Mouse (Mus musculus) T-helper 1 cell (primary cell): ENCODE measurements around the gene Sema4g.

Source experiments
- in situ Hi-C: fragments of 300-600 bp; cut with MboI, MseI; formaldehyde crosslinking; loops from one replicate; pipeline ENCODE4 v1.15.1; 2025; ENCODE audit warnings: high pct_unique_total_duplicates

Gene Sema4g

DNA sequence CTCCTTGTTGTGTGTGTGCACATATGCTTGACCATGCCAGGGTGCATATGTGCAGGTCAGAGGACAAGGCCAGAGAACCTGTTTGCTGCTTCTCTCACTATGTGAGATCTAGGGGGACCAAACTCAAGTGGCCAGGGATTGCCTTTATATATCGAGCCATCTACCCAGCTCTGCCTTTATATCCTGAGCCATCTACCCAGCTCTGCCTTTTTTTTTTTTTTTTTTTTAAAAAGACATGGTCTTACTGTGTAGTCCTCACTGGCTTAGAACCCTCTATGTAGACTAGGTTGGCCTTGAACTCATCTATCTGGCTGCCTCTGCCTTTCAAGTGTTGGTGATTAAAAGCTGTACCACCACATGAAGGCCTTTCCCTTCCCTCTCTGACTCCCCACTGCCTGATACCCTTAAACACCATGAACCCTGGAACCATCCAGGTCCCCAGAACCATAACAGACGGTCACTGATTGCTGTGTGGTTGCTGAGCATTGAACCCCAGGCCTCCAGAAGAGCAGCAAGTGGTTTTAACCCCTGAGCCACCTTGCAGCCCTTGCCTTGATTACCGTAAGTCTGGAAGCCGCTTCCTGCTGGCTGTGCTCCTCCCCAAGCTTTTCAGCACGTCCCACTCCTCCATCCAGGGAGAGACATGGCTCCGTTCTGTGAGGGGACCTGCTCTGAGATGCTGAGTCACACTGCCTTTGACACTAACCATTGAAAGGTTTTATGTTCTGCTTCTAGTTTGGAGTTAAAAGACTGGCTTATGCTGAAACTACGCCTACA, 15.0 kb downstream of the Sema4g start:
- in situ Hi-C loops: no loop called here

DNA sequence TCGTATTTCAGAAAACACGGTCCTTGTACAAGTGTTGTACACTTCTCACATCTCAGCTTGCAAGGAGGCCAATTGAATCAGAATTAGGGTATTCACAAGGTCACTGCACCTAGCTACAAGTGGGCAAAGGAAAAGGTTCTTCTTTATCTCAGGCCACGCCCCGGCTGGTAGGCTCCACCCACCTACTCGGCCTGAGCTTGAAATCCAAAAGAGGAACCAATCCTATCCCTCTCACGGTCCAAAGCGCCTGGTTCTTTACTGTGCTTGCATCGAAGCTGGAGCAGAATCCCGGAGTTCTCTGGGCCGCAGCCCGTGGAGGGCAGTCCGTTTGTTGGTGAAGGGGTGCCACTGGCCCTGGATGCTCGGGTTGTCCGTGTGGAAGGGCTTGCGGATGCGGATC, 16.5 kb downstream of the Sema4g start, which contains the start of gene Twnk:
Gene Twnk (plus strand): TSS at position 220 of the 400 bp plus-strand sequence.
- in situ Hi-C loops: loop anchor here (5.0 kb wide), 1 partner anchor 42 kb away; the partner anchor contains the start of genes Pdzd7 and Sfxn3

DNA sequence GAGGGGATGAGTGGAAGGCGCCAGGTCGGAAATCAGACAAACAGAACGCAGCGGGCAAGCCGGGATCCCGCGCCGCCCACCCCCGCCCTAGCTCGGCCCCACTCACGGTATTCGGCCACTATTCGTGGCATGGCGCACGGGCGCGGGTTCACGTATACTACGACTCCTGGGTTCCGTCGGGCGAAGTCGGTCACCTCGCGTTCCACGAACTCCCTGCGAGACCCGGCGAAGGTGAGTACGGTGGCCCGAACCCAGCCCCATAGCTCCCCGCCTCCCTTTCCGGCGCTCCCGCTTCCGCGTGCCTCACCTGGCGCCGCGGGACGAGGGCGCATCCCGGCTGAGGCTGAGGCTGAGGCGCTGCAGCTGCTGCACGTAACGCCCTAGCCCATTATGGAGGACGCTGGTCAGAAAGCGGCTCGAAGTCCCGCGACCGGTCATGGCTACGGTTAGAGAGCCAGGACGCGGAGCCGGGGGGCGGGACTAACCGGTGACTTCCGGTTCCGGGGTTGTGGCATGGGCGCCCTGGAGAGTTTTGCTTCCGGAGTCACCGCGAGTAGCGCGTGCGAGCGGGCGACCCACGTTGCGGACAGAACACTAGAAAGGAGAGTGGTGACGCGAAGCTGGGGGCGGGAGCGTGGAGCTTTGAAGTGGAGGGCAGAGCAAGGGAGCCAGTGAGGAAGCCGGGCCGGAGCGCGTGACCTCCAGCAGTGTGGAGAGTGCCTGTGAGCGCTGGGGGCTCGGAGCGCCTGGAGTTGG, 17.2 kb downstream of the Sema4g start, which contains the start of gene Mrpl43:
Gene Mrpl43 (minus strand): TSS at position 486 of the 756 bp plus-strand sequence.
- in situ Hi-C loops: loop anchor here (5.0 kb wide), 1 partner anchor 41 kb away; the partner anchor contains the start of genes Pdzd7 and Sfxn3

GRCm38 (mm10) chr19:45007021-45007420, 18.1 kb downstream of the Sema4g start:
- in situ Hi-C loops: loop anchor here (5.0 kb wide), 1 partner anchor 40 kb away; the partner anchor contains the start of genes Pdzd7 and Sfxn3

- in situ Hi-C loops: loop anchor here (5.0 kb wide), 1 partner anchor 40 kb away; the partner anchor contains the start of genes Pdzd7 and Sfxn3
Measured at GRCm38 (mm10) chr19:45007425-45008191, 18.7 kb downstream of the Sema4g start.

GRCm38 (mm10) chr19:45010646-45011045, 21.7 kb downstream of the Sema4g start:
- in situ Hi-C loops: no loop called here

DNA sequence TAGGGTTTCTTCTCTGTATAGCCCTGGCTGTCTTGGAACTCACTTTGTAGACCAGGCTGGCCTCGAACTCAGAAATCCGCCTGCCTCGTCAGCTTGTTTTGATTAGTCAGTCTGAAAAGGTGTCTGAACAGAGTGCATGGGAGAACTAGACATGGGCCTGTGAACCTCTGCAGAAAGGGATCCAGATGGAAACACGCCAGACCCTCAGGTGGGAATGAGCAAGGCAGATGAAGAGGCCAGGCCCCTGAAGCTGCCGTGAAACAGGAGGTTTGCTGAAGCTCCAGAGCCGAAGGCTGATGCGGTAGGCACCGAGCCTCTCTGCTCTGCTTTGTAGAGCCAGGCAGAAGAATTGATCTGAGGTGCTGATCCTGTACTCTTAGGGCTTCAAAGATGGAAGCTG, 23.3 kb downstream of the Sema4g start:
- in situ Hi-C loops: no loop called here

GRCm38 (mm10) chr19:45012636-45013035, 23.7 kb downstream of the Sema4g start:
- in situ Hi-C loops: no loop called here

- in situ Hi-C loops: no loop called here
Measured at GRCm38 (mm10) chr19:45013581-45014225, 24.8 kb downstream of the Sema4g start.

DNA sequence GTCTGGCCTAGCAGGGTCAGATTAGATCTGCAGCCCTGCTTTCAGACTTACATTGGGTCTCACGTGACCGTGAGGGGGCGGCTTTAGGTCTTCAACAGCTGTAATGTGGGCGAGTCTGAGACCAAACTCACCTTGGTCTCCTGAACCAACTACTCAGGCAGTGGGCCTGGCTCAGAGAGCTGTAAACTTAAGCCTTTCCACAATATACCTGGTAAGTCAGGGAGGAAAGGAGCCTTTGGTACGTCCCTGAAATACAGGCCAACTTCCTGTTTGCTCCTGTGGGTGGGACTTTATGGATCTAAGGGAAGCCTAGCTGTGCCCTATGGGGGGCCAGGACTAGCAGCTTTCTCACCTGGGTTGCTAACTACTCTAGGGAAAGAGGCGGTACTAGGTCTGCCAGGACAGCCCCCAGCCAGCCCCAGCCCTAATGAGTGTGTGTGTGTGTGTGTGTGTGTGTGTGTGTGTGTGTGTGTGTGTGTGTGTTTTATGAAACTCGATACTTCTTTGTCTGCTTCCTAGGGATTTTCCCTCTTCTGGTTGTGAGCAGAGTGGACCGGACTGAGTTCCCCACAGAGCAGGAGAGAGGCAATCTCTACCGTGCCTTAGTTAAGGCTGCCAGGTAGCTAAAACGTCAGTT, 25.6 kb downstream of the Sema4g start, which contains the start of gene Lzts2:
Gene Lzts2 (plus strand): TSS at position 80 of the 637 bp plus-strand sequence.
- in situ Hi-C loops: no loop called here

GRCm38 (mm10) chr19:45014981-45015402, 26.1 kb downstream of the Sema4g start:
- in situ Hi-C loops: no loop called here

DNA sequence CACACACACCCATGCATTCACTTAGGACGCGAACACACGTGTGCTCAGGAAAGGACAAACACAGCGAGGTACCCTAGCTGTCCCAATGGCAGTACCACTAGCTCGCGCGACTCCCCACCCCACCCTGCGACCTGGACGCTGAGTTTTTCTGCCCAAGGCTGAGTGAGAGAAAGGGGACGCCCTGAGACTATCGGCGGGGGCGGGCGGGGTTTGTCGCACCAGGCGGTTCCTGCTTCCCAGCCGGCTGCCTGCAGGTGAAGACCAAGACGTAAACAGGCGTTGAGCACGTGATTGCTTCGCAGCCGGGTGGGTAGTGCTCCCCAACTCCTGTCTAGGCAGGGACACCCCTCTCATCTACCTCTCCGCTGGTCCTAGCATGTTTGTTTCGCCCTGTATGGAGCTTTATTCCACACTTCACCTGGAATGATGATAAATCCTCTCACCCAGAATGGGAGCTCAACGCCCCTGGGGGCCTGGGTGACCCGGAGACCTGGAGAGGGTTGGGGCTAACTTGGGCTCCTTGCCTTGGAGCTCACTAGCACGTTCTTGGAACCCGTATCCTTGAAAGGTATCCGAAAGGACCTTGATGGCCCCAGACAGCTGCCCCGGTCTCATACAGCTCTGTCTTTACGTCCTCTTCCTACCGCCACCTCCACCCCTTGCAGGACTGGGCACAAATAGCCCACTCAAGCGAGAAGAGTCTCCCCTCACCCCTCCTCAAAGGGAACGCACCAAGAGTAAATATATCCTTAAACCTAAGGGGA, 26.8 kb downstream of the Sema4g start:
- in situ Hi-C loops: no loop called here

DNA sequence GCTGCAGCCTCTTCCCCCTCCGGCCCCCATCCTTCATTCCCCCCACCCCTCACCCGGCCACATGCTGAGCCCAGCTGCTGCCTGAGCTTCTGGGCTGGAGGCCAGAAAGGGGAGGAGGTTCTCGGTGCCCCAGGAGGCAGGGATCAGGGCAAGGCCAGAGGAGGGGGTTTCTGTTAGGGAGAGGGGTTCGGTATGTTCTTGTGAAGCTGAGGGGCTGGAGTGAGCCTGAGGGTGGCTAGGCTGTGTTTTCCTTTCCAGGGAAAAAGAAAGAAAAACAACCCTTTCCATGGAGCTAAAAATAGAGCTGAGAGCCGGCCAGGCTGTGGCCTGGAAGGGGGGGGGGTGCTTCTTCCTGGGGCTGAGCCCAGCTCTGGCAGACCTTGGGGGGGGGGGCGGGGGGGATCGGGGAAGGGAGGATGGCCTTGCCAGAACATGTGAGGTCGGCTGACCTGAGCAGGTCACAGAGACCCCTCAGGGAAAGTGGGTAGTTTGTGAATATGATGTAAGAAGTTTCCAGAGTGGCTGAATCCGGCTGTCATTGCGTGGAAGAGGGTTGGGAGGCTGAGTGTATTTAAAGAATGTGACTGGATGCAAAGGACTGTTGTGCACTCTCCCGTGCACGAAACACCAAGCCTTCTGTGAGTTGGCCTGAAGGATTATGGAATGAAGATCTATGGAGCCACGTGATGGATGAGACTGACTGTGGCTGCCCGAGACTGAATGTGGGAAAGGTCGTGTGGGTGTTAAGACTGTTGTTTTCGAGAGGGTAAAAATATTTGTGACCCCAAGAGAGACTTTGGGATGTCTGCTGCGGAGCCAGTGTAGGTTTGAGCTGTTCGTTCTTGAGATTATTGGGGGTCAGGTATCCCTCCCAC, 27.7 kb downstream of the Sema4g start:
- in situ Hi-C loops: no loop called here

GRCm38 (mm10) chr19:45017216-45017771, 28.4 kb downstream of the Sema4g start:
- in situ Hi-C loops: no loop called here

DNA sequence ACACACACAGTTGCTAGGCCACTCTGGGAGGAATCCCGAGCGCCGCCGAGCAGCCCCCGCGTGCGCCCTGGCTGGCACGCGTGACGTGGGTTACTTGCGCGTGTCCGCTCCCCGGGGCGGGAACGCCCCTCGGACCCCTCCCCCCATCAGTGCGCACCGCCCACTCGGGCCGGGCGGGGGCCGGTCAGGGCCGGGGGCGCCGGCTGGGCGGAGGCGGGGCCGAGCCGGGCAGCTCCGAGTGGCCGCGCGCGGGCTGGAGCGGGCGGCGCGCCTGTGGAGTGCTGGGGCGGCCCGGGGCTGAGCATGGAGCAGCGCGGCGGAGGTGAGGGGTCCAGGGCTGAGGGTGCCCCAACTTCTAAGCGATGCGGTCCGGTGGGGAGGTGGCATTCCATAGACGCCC, 29.0 kb downstream of the Sema4g start:
- in situ Hi-C loops: no loop called here

DNA sequence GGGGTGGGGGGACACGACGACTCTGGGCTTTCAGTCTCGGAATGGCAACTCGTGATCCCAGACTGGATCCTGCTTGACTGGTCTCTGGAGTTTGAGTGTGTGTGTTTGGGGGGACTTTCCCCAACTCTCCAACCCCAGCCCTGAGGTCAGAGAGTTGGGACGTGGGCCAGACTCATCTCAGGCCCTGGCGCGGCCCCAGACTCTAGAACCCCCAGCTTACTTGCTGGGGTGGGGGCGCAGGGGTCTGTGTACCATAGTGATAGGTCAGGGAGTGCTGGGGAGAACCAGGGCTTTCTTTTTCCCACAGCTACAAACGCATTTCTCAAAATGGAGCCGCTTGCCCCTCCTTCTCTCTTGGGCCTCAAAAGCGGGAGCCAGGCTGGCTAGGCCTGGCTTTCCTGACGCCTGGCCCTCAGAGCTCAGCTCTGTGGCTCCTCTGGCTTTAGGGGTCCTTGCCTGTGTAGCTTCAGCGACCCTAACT, 29.5 kb downstream of the Sema4g start:
- in situ Hi-C loops: no loop called here

DNA sequence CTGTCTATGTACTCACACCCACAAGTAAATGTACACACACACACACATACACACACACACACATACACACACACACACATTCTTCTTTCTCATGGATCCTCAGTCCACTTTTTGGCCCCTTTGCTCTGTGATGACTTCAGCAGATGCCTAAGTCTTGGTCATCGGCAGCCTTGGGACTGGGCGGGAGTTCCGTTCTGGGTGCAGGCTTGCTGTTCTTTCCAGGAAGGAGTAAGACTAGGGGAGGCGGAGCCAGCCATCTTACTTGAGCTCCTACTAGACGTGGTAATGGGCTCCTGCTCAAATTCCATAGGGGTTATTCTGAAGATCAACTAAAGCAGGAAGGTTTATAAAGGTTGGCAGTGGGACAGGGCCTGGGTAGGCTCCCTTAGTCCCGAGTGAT, 31.4 kb downstream of the Sema4g start:
- in situ Hi-C loops: no loop called here

GRCm38 (mm10) chr19:45021362-45021761, 32.5 kb downstream of the Sema4g start:
- in situ Hi-C loops: no loop called here
